Mouse (Mus musculus) kidney, embryonic 16.5 days (tissue): ENCODE data around the gene Ahdc1. TPM values are rescaled to one million over a fixed set of nuclear protein-coding genes. Genes with fewer than 3 reads are reported as not detected.

Experiments used
- ATAC-seq: fragments of 200-750 bp; cut with Nextera tagmentation; 2 replicates; pipeline ENCODE4 v1.8.0; 2017; ENCODE audit warnings: moderate TSS enrichment; ENCODE audit not compliant: low FRiP score, low TSS enrichment
- H3K27ac ChIP-seq: fragments of 300-500 bp; sonication (generic); 2 replicates; pipeline ENCODE4 v1.5.1; 2014; ENCODE audit warnings: low read length
- H3K27me3 ChIP-seq: fragments of 300-500 bp; sonication (generic); 2 replicates; pipeline ENCODE4 v1.6.1; 2014; ENCODE audit warnings: low read length, control low read depth, mixed read lengths; ENCODE audit not compliant: insufficient read depth
- H3K36me3 ChIP-seq: fragments of 300-500 bp; sonication (generic); 2 replicates; pipeline ENCODE4 v1.6.1; 2014; ENCODE audit warnings: low read length, control low read depth, mixed read lengths; ENCODE audit not compliant: insufficient read depth
- H3K4me1 ChIP-seq: fragments of 300-500 bp; sonication (generic); 2 replicates; pipeline ENCODE4 v1.6.1; 2014; ENCODE audit warnings: low read length, control low read depth, mixed read lengths; ENCODE audit not compliant: insufficient read depth
- H3K4me2 ChIP-seq: fragments of 300-500 bp; sonication (generic); replicated peaks from 2 replicates; pipeline ENCODE4 v1.6.1; 2014; ENCODE audit warnings: low read depth, low read length
- H3K4me3 ChIP-seq: fragments of 300-500 bp; sonication (generic); 2 replicates; pipeline ENCODE4 v1.5.1; 2014; ENCODE audit warnings: mild to moderate bottlenecking, low read length
- H3K9ac ChIP-seq: fragments of 300-500 bp; sonication (generic); replicated peaks from 2 replicates; pipeline ENCODE4 v1.6.1; 2014; ENCODE audit warnings: low read length
- H3K9me3 ChIP-seq: fragments of 300-500 bp; sonication (generic); 2 replicates; pipeline ENCODE4 v1.6.1; 2016; ENCODE audit warnings: low read length, control low read depth
- WGBS: fragments of 180-500 bp; shearing (Covaris S2); extraction: QIAGEN DNeasy Blood & Tissue Kit; methylation state at CpG from one replicate; pipeline ENCODE4 v1.1.7; 2014; 5-methylcytosine and 5-hydroxymethylcytosine counted together
- polyA plus RNA-seq: library from polyadenylated mRNA; unstranded; fragments of >200 nt; fragmentation: Nextera tagmentation; extraction: Ambion mirVana; gene quantifications from 2 replicates; pipeline ENCODE4 v1.2.1, GENCODE M21; 2015

Gene Ahdc1
- polyA plus RNA-seq, 1 experiment from 2014 or later = 11.7 TPM

DNA sequence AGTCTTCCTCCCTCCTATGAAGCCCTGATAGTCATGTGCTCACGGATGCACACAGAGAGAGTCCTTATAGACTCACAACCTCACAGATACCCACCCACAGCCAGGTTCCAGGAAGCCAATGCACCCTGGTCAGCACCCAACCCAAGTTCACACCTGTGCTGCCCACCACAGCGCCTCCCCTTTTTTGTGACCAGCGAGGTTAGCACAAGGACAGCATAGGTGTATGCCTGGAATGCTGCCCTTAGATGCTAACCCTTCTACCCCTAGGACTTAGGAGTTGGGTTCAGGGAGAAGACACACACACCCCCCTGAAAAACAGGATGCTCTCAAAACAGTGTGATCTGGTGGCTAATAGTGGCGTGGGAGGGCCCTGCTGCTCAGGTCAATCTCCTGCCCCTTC lies 78.7 kb downstream of the Ahdc1 start:
- no peak for ATAC-seq
- Histone ChIP-seq H3K27me3 (no peaks in the 10 kb centered on the region), H3K27ac (peak overlapping the region; percentile 93), H3K4me1 (peaks cover 90% of the 10 kb centered on the region), H3K4me2 (no peak overlapping the region), H3K9me3 (no peaks in the 10 kb centered on the region), H3K4me3 (no peak overlapping the region), H3K9ac (peak overlapping the region; percentile 61), H3K36me3 (no peaks in the 10 kb centered on the region)
- WGBS = 60% methylated on average over 4 of the region's 4 CpGs

DNA sequence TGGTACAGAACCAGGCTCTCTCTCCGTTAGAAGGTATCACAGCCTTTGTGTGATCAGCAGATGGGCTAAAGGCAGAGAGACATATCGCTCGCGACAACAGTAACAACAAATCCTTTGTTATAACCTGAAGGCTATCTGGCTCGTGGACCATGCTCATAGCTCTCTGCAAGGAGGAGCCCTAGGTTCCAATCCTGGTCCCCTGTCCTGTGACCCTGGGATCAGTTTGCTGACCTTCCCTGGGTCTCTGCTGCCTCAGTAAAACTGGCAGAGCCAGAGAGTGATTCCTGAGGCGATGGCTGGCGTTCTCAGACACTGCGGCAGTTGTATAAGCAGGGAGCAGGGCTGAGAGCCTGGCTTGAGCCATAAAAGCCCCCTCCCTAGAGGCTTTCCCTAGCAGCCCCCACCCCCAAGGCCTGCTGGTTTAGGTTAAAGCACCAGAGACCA lies 79.2 kb downstream of the Ahdc1 start:
- H3K4me1 ChIP-seq = peaks cover 90% of the 10 kb centered on the region
- H3K9me3 ChIP-seq = no peaks in the 10 kb centered on the region
- H3K9ac ChIP-seq = peak overlapping the region; percentile 61
- peak overlapping the region; percentile 93 for H3K27ac ChIP-seq
- WGBS = 39% methylated on average over 8 of the region's 8 CpGs
- H3K4me3 ChIP-seq = no peak overlapping the region
- no peak for ATAC-seq
- H3K4me2 ChIP-seq = 0 out of 2 replicates have a peak overlapping the region, but pooled peaks have one; percentile 2
- H3K36me3 ChIP-seq = no peaks in the 10 kb centered on the region
- H3K27me3 ChIP-seq = no peaks in the 10 kb centered on the region

DNA sequence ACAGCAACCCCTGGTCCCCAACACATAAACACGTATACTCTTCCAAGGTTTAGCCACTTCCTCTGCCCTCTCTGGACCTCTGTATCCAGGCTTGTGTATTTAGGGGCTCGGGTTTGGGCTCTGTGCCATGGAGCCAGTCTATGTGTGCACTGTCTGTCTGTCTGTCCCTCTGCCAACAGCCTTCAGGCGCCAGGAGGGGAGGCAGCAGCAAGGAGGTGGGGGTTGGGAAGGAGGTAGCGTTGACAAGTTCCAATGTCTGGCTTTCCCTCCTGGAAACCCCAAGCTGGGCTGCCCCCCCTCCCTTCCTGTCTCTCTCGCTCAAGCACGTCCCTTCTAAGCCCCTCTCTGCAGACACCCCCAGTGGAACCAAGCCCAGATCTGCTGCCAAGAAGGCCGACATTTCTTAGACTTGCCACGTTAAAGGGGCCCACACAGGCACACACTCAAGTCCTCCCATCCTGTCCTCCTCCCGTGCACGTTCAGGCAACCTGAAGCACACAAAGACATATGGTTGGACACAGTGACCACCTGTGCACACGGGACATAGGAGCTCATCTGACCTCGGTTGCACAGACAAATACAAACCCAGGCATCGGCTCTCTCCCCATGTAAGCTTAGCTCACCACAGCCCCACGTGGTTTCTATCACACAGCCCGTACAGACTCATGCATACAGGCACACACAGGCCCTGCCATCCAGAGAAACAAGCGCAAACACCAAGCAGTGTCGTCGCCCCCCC lies 79.8 kb downstream of the Ahdc1 start:
- no peaks in the 10 kb centered on the region for H3K36me3 ChIP-seq
- peak overlapping the region; percentile 93 for H3K27ac ChIP-seq
- 17% methylated on average over 17 of the region's 18 CpGs for WGBS
- H3K4me1 ChIP-seq = peaks cover 89% of the 10 kb centered on the region
- no peaks in the 10 kb centered on the region for H3K27me3 ChIP-seq
- H3K9ac ChIP-seq = peak overlapping the region; percentile 61
- no peaks in the 10 kb centered on the region for H3K9me3 ChIP-seq
- peak; percentile 3; the same call in 1 of the 2 replicates for ATAC-seq
- no peak overlapping the region for H3K4me3 ChIP-seq
- no peak overlapping the region for H3K4me2 ChIP-seq

DNA sequence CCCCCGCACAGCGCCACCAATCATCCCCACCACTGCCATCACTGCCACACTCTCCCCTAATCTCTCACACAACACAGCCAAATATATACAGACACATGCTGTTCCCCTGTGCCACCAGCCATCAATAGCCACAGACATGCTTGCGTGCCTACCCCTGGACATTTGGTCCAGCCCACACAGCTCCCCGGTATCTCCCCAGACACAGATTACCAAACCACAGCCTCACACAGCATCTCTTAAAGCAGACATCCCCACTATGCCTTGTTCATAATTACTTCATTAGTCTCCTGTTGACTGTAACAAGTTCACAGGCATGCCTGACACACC lies 80.4 kb downstream of the Ahdc1 start:
- H3K36me3 ChIP-seq = no peaks in the 10 kb centered on the region
- H3K27me3 ChIP-seq = no peaks in the 10 kb centered on the region
- peak overlapping the region; percentile 61 for H3K9ac ChIP-seq
- H3K4me3 ChIP-seq = no peak overlapping the region
- WGBS = 80% methylated on average over 4 of the region's 4 CpGs
- no peak overlapping the region for H3K4me2 ChIP-seq
- no peaks in the 10 kb centered on the region for H3K9me3 ChIP-seq
- no peak for ATAC-seq
- H3K4me1 ChIP-seq = peaks cover 84% of the 10 kb centered on the region
- H3K27ac ChIP-seq = peak overlapping the region; percentile 93; the same call in 1 of the 2 replicates

- peaks cover 73% of the 10 kb centered on the region for H3K4me1 ChIP-seq
- no peaks in the 10 kb centered on the region for H3K9me3 ChIP-seq
- ATAC-seq = peak; percentile 61
- H3K27ac ChIP-seq = peak overlapping the region; percentile 89
- 7% methylated on average over 18 of the region's 18 CpGs for WGBS
- no peak overlapping the region for H3K4me3 ChIP-seq
- no peaks in the 10 kb centered on the region for H3K36me3 ChIP-seq
- H3K9ac ChIP-seq = peak overlapping the region; percentile 57
- no peaks in the 10 kb centered on the region for H3K27me3 ChIP-seq
- peak overlapping the region; percentile 39 for H3K4me2 ChIP-seq
These were observed 81.4 kb downstream of the Ahdc1 start for GRCm38 (mm10) chr4:133092453-133092901.

GRCm38 (mm10) chr4:133093056-133093455 lies 82.0 kb downstream of the Ahdc1 start:
- H3K27me3 ChIP-seq = no peaks in the 10 kb centered on the region
- H3K9ac ChIP-seq = peak overlapping the region; percentile 59
- no peak overlapping the region for H3K4me3 ChIP-seq
- no peaks in the 10 kb centered on the region for H3K9me3 ChIP-seq
- H3K27ac ChIP-seq = peak overlapping the region; percentile 93
- no peaks in the 10 kb centered on the region for H3K36me3 ChIP-seq
- ATAC-seq = no peak
- H3K4me2 ChIP-seq = no peak overlapping the region
- H3K4me1 ChIP-seq = peaks cover 68% of the 10 kb centered on the region
- WGBS = 68% methylated on average over 6 of the region's 6 CpGs

- Histone ChIP-seq H3K9ac (peak overlapping the region; percentile 59), H3K4me1 (peaks cover 65% of the 10 kb centered on the region), H3K36me3 (no peaks in the 10 kb centered on the region), H3K4me2 (no peak overlapping the region), H3K27me3 (no peaks in the 10 kb centered on the region), H3K9me3 (no peaks in the 10 kb centered on the region), H3K4me3 (no peak overlapping the region), H3K27ac (peak overlapping the region; percentile 93)
- 19% methylated on average over 6 of the region's 6 CpGs for WGBS
- ATAC-seq = no peak
These were observed 82.5 kb downstream of the Ahdc1 start for GRCm38 (mm10) chr4:133093481-133094033.

GRCm38 (mm10) chr4:133094255-133094654 lies 83.2 kb downstream of the Ahdc1 start:
- WGBS = 14% methylated on average over 1 of the region's 1 CpGs
- no peaks in the 10 kb centered on the region for H3K9me3 ChIP-seq
- no peaks in the 10 kb centered on the region for H3K27me3 ChIP-seq
- H3K4me3 ChIP-seq = no peak overlapping the region
- H3K36me3 ChIP-seq = no peaks in the 10 kb centered on the region
- no peak overlapping the region; the same call in 1 of the 2 replicates for H3K4me2 ChIP-seq
- peak overlapping the region; percentile 29 for H3K9ac ChIP-seq
- ATAC-seq = no peak
- peak overlapping the region; percentile 98 for H3K27ac ChIP-seq
- peaks cover 63% of the 10 kb centered on the region for H3K4me1 ChIP-seq

DNA sequence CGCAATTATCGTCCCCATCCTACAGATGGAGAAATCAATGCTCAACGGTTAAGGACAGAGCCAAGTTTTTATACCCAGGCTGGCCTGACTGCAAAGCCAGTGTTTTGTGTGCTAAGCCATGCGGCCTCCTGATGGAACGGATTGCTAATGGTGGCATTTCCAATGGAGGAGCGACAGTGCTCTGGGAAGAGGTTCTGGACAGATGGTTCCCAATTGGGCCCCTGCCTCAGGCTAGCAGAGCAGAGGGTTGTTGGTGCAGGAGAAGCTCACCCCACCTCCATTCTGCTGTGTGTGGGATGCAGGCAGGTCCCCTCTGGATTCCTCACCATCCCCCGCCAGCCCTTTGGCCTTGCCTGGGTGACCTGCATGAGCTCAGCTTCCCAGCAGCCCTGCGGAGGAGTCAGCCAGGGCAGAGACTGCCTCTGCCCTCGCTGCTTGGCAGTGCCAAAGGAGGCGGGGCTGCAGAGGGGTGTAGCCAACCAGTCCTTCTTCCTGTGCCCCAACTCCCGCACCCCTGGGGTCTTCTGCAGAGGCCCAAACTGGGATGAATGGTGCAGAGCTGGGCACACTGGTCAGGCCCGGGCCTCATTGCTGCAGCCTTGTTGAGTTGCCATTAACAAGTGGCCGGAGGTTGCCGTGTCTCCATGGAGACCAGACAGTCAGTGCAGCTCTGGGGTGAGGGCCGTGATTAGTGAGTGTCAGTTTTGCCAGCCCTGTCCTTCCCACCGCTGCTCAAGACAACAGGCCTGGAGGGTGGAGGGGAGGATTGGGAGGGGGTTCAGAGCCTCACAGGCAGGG lies 84.1 kb downstream of the Ahdc1 start:
- ATAC-seq = peak; percentile 88
- WGBS = 26% methylated on average over 16 of the region's 16 CpGs
- H3K4me1 ChIP-seq = peaks cover 54% of the 10 kb centered on the region
- peak overlapping the region; percentile 98 for H3K27ac ChIP-seq
- no peaks in the 10 kb centered on the region for H3K9me3 ChIP-seq
- peak overlapping the region; percentile 16 for H3K4me3 ChIP-seq
- H3K27me3 ChIP-seq = no peaks in the 10 kb centered on the region
- peak overlapping the region; percentile 61 for H3K9ac ChIP-seq
- peak overlapping the region; percentile 44 for H3K4me2 ChIP-seq
- H3K36me3 ChIP-seq = no peaks in the 10 kb centered on the region
